Mouse (Mus musculus) cerebellum, adult 9-10 months (tissue): ENCODE data around the gene Sgms2.

Experiments
- DNase-seq: peaks from one replicate; pipeline ENCODE4 v3.0.0; 2022

The Sgms2 gene

GRCm38 (mm10) chr3:131491361-131491925, at the start of gene Sgms2:
TSS of gene Sgms2 (minus strand) at chr3:131491411.
- peak; percentile 16 for DNase-seq

- DNase-seq: no peak
Observed at GRCm38 (mm10) chr3:131525229-131525628, 34.0 kb upstream of the Sgms2 start.

DNA sequence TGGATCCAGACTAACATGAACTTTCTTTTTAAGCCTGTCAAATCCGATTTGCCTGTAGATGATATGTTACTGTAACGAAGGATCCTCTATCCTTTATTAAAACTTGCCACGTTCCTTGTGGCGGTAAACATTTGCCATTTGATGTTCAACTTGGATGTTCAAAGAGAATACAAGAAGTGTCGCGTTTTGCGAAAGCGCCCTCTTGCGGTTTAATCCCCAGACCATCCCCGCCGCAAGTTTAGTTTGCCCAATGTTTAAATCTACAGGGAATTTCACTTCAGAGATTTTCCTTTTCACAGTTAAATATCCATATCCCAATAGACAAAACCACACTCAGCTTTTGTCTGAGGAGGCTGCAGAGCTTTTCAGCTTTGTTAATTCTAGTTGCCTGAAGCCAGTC, 33.6 kb upstream of the Sgms2 start:
- DNase-seq: peak; percentile 37

- DNase-seq: no peak
Observed at GRCm38 (mm10) chr3:131524210-131524609, 33.0 kb upstream of the Sgms2 start.

DNA sequence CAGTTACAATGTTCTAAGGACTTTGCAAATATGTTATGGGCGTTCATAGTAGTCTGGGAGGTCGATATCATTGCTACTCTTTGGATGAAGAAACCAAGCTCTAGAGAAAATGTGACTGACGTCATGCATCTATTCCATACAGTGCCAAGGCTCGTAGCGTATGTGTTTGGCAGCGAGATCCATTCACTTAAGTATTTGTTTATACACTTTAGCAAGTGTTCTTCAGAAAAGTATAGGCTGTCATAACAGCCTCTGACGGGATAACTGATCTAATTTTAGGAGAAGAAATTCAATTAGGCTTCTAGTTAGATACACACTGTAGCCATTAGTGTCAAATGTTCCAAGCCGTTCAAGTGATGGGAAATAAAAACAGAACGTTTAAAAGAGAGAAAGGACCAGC, 32.5 kb upstream of the Sgms2 start:
- no peak for DNase-seq

- DNase-seq: no peak
Observed at GRCm38 (mm10) chr3:131522243-131522642, 31.0 kb upstream of the Sgms2 start.

GRCm38 (mm10) chr3:131521206-131521605, 30.0 kb upstream of the Sgms2 start:
- no peak for DNase-seq

GRCm38 (mm10) chr3:131517756-131518155, 26.5 kb upstream of the Sgms2 start:
- no peak for DNase-seq

DNA sequence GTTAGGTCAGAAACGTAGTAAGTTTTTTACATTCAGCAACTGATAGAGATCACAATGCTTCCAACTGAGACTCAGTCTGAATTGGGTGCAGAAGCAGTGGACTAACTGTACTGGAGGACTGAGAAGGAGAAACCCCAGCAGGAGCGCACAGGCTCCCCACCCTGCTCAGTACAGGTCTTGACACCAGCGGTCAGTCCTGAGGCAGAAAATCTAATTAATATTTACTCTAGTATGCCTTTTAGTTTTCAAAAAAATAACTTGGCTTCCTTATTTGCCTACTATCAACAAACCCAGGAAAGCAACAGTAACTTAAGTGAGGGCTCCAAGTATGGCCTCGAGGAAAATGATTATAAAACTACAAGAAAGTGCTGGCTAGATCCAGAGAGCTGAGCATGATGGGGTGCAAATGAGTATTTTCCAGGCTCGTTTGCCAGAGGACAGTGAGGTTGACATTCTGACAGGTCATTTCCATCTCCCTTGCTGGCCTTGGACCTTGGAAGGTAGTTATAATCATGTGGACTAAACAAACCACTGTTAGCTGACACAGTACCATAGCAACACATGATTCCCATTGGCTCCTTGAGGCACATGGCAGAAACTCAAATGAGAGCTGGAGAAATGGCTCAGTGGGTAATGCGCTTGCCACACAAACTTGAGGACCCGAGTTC, 25.3 kb upstream of the Sgms2 start:
- DNase-seq: no peak

DNA sequence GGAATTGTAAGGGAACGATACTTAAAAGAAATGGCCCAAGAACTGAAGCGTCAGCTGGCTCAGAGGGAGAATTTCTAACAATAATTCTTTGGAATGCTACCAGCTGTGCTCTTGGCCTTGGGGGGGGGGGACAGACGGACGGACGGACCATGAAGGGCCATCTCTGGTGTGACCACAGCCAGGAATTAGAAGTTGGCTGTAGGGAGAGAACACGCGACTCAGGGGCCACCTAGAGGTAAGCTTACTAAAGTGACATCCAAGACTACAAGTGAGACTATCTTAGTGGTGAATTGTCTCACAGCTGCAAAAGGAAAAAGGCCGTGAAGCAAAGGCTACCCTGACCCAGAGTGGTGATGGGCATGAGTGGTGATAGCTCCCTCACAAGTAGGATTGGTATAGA, 20.4 kb upstream of the Sgms2 start:
- DNase-seq: no peak

- no peak for DNase-seq
Observed at GRCm38 (mm10) chr3:131508024-131508423, 16.8 kb upstream of the Sgms2 start.

DNA sequence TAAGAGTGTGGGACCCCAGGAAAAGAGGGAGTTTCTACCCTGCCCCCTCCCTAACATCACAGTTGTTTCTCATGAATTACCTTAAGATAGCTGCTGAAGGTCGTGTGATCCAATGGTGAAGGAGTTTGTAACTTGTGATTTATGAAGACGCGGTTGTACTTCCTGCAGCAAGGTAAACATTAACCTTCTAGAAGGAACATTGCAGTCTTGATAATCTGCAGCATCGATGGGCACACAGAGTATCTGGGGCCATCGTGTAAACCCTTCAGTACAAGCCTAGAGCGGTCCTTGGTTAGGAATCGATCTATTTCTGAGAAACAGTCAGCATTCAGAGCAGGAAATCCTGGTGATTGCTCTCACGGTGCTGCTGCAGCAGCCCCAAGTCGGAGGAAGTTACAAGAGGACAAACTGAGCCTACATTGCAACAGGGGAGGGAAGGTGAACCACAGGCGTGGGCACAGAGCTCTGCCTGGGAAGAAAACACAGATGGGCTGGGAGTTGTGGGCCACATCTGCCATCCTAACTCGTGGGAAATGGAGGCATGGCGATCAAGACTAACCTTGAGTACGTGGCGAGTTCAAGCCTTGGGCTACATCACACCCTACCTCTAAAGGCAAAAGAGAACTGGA, 13.5 kb upstream of the Sgms2 start:
- DNase-seq: no peak

- DNase-seq: no peak
Observed at GRCm38 (mm10) chr3:131501677-131502370, 10.6 kb upstream of the Sgms2 start.

DNA sequence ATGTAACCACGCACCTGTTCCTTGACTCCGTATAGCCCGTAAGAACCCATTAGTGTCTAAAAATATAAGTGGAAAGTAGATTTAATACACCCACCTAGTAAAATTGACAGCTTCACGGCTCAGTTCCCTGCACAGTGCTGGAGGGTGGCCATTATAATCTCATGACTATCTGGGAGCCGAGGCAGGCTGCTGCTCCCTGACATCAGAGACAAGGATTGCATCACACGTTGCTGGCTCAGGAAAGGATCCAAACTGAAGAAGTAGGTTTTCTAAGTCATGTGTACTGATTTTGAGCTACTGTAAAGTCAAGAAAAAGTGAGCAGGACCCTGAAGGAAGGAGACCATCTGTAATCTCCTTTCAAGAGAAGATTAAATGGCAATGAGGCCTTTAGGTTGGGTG, 8.4 kb upstream of the Sgms2 start:
- no peak for DNase-seq

DNA sequence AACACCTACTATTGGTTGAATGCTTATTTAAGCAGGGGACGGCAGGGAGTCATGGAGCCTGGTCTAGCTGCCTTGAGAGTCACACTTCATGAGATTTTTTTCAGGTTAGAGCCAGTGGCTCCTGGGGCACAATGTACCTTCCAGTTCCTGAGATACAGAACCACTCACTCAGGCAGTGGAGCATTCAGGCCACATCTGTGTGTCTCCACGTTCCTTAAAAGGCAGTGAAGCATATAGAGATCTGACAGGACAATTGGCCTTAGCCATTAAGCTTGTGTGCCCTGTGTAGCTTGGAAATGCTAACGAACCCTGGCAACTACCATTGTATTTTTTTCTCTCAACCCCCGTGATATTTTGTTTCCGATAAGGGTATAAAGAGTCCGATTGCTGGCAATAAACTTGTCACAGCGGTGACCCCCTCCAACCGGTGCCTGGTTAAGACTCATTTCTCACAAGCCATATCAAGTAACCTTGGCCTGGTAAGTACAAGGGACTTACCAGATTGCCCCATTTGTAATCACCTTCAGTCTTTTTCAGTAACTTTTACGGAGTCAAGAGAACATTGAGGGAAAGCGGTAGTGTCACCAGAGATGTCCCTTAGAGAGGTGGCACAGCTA, 5.4 kb upstream of the Sgms2 start:
- no peak for DNase-seq

DNA sequence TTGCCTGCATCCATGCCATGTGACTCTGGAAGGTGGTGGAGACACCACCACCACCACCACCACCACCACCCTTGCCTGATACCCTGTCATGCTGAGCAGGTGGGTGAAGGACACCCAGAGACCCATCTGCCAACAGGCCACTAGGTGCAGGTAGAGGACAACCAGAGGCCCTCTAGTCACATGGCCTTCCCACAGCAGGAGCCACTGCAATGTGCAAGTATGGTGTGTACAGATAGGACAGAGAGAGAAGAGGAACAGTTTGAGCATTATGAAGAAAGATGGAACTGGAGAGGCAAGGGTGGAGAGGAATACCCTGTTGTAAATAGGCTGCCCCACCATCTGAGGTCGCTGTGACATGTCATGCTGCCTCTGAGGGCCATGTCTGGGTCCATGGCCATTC, 3.9 kb upstream of the Sgms2 start:
- DNase-seq: no peak

DNA sequence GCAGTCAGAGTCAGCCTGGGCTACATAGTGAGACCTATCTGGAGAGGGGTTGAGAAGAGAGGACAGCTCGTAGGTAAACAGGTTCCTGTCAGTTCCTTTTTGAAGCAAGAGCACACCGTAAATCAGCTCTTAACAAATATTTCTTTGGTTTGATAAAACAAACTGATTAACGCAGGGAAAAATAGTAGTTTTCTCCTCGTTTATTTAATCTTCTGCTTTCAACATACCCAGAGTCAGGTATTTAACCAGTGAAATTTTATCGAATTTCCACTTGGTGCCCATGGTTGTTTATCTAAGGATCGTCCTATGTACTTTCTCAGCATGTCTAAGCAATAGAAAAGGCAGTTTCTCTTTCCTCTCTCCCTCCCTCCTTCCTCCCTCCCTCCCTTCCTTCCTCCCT, 2.0 kb upstream of the Sgms2 start:
- DNase-seq: no peak

GRCm38 (mm10) chr3:131491980-131492379, 769 bp upstream of the Sgms2 start:
- DNase-seq: no peak

GRCm38 (mm10) chr3:131490143-131490908, 885 bp downstream of the Sgms2 start:
- peak; percentile 76 for DNase-seq

DNA sequence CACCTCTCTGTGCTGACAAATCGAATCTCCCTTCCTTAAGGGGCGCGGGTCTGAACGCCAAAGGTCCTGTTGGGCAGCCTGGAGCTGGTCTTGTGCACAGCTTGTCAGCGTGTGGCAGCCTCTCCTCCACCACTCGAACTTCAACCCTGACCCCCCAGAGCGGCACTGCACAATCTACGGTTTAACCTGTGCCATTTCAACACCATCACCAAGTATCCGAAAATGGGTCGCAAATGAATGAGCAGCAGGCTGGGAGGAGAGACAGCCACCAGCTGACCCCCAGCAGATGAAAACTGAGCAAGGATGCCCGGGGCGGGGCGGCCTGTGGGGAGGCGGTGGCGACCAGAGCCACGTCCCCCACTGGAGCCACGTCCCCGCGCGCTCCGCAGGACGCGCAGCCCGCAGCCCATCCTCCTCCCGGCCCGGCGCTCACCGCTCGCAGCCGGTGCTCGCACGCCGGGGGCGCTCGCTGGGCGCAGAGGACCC, 1.5 kb downstream of the Sgms2 start:
- peak; percentile 68 for DNase-seq

GRCm38 (mm10) chr3:131488969-131489368, 2.2 kb downstream of the Sgms2 start:
- peak; percentile 17 for DNase-seq

DNA sequence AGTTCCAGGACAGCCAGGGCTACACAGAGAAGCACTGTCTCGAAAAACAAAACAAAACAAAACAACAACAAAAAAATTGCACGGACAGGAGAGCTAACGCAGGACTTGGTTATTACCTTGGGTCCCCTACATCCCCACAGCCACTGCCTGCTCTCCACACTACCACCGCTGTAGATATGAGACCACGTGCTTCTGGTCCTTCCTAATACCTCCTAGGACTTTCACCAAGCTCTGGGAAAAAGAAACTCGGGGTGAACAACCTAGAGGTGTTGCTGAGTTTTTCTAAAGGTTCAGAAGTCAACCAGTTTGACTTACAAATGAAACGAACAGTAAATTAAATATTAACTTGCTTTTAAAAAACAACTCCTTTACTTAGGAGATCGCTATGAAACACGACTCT, 2.8 kb downstream of the Sgms2 start:
- DNase-seq: no peak

GRCm38 (mm10) chr3:131485388-131485787, 5.8 kb downstream of the Sgms2 start:
- DNase-seq: no peak
